Mouse (Mus musculus): Measurements from ENCODE around the gene Atmin. TPM values are rescaled to one million over a fixed set of nuclear protein-coding genes. Genes with fewer than 3 reads are reported as not detected.
A peak's percentile ranks its signal among the peaks of the same experiment; 100 is the strongest.

Atmin gene
- polyA plus RNA-seq (2014; fragmentation: Nextera tagmentation; extraction: Ambion mirVana) = 8.9 and 10.5 TPM in 2 replicates

- peak within 1 kb of the TSS; percentile 90 for H3K4me3 ChIP-seq (ENCODE audit: low read depth, low read length)
- ATAC-seq (replicated peaks; ENCODE audit: insufficient number of reproducible peaks, low FRiP score, low TSS enrichment) = peak; percentile 78
- H3K4me1 ChIP-seq (ENCODE audit: control insufficient read depth, insufficient read depth, low read length) = peaks cover 41% of the 10 kb centered on the region
- H3K9me3 ChIP-seq (replicated peaks; ENCODE audit: control insufficient read depth, low read length) = no peaks in the 10 kb centered on the region
- H3K9ac ChIP-seq (ENCODE audit: low read depth, low read length) = peak within 1 kb of the TSS; percentile 84
- peak within 1 kb of the TSS; percentile 98 for H3K4me2 ChIP-seq
- H3K27ac ChIP-seq (ENCODE audit: low read depth, low read length) = 0 out of 2 replicates have a peak within 1 kb of the TSS, but pooled peaks have one; percentile 29
- WGBS (ENCODE audit: insufficient replicate concordance) = under 1% methylated on average over 45 of the region's 46 CpGs
- H3K27me3 ChIP-seq (ENCODE audit: control insufficient read depth, insufficient read depth, low read length) = no peaks in the 10 kb centered on the region
- H3K36me3 ChIP-seq (ENCODE audit: control insufficient read depth, insufficient read depth, low read length) = 0 out of 2 replicates have a peak, but pooled peaks cover 2% of the 10 kb centered on the region
Measured at GRCm38 (mm10) chr8:116943161-116943554, at the start of gene Atmin. Gene Atmin, plus strand, starts transcription at chr8:116943393.

GRCm38 (mm10) chr8:116893938-116894337 lies 49.3 kb upstream of the Atmin start:
- Histone ChIP-seq H3K36me3 (ENCODE audit: control insufficient read depth, insufficient read depth, low read length) (peaks cover 4% of the 10 kb centered on the region), H3K4me1 (ENCODE audit: control insufficient read depth, insufficient read depth, low read length) (no peaks in the 10 kb centered on the region), H3K9me3 (replicated peaks; ENCODE audit: control insufficient read depth, low read length) (peaks cover 3% of the 10 kb centered on the region), H3K4me2 (no peak overlapping the region), H3K27me3 (ENCODE audit: control insufficient read depth, insufficient read depth, low read length) (no peaks in the 10 kb centered on the region), H3K4me3 (ENCODE audit: low read depth, low read length) (no peak overlapping the region), H3K9ac (ENCODE audit: low read depth, low read length) (no peak overlapping the region), H3K27ac (ENCODE audit: low read depth, low read length) (no peak overlapping the region)
- WGBS (ENCODE audit: insufficient replicate concordance) = 90% methylated on average over 11 of the region's 11 CpGs
- no peak for ATAC-seq (replicated peaks; ENCODE audit: insufficient number of reproducible peaks, low FRiP score, low TSS enrichment)

- ATAC-seq (replicated peaks; ENCODE audit: insufficient number of reproducible peaks, low FRiP score, low TSS enrichment) = no peak
- WGBS (ENCODE audit: insufficient replicate concordance) = 88% methylated on average over 6 of the region's 6 CpGs
- Histone ChIP-seq H3K9ac (ENCODE audit: low read depth, low read length) (no peak overlapping the region), H3K4me3 (ENCODE audit: low read depth, low read length) (no peak overlapping the region), H3K27me3 (ENCODE audit: control insufficient read depth, insufficient read depth, low read length) (no peaks in the 10 kb centered on the region), H3K36me3 (ENCODE audit: control insufficient read depth, insufficient read depth, low read length) (peaks cover 4% of the 10 kb centered on the region), H3K9me3 (replicated peaks; ENCODE audit: control insufficient read depth, low read length) (peaks cover 3% of the 10 kb centered on the region), H3K4me2 (no peak overlapping the region), H3K27ac (ENCODE audit: low read depth, low read length) (no peak overlapping the region), H3K4me1 (ENCODE audit: control insufficient read depth, insufficient read depth, low read length) (no peaks in the 10 kb centered on the region)
Measured at GRCm38 (mm10) chr8:116895521-116895920, 47.7 kb upstream of the Atmin start.

- Histone ChIP-seq H3K4me3 (ENCODE audit: low read depth, low read length) (no peak overlapping the region), H3K27ac (ENCODE audit: low read depth, low read length) (no peak overlapping the region), H3K36me3 (ENCODE audit: control insufficient read depth, insufficient read depth, low read length) (0 out of 2 replicates have a peak, but pooled peaks cover 3% of the 10 kb centered on the region), H3K9me3 (replicated peaks; ENCODE audit: control insufficient read depth, low read length) (no peaks in the 10 kb centered on the region; the same call in 1 of the 2 replicates), H3K4me2 (no peak overlapping the region), H3K9ac (ENCODE audit: low read depth, low read length) (no peak overlapping the region), H3K27me3 (ENCODE audit: control insufficient read depth, insufficient read depth, low read length) (no peaks in the 10 kb centered on the region), H3K4me1 (ENCODE audit: control insufficient read depth, insufficient read depth, low read length) (no peaks in the 10 kb centered on the region)
- no peak for ATAC-seq (replicated peaks; ENCODE audit: insufficient number of reproducible peaks, low FRiP score, low TSS enrichment)
- WGBS (ENCODE audit: insufficient replicate concordance) = 83% methylated on average over 4 of the region's 4 CpGs
Measured at GRCm38 (mm10) chr8:116904736-116905135, 38.5 kb upstream of the Atmin start.

- Histone ChIP-seq H3K9me3 (replicated peaks; ENCODE audit: control insufficient read depth, low read length) (no peaks in the 10 kb centered on the region; the same call in 1 of the 2 replicates), H3K4me2 (no peak overlapping the region), H3K4me1 (ENCODE audit: control insufficient read depth, insufficient read depth, low read length) (no peaks in the 10 kb centered on the region), H3K9ac (ENCODE audit: low read depth, low read length) (no peak overlapping the region), H3K36me3 (ENCODE audit: control insufficient read depth, insufficient read depth, low read length) (0 out of 2 replicates have a peak, but pooled peaks cover 7% of the 10 kb centered on the region), H3K27ac (ENCODE audit: low read depth, low read length) (no peak overlapping the region), H3K27me3 (ENCODE audit: control insufficient read depth, insufficient read depth, low read length) (no peaks in the 10 kb centered on the region), H3K4me3 (ENCODE audit: low read depth, low read length) (no peak overlapping the region)
- ATAC-seq (replicated peaks; ENCODE audit: insufficient number of reproducible peaks, low FRiP score, low TSS enrichment) = no peak
- WGBS (ENCODE audit: insufficient replicate concordance) = 90% methylated on average over 4 of the region's 4 CpGs
Measured at GRCm38 (mm10) chr8:116905252-116905651, 37.9 kb upstream of the Atmin start.

- Histone ChIP-seq H3K9ac (ENCODE audit: low read depth, low read length) (no peak overlapping the region), H3K27ac (ENCODE audit: low read depth, low read length) (no peak overlapping the region), H3K4me3 (ENCODE audit: low read depth, low read length) (no peak overlapping the region), H3K4me1 (ENCODE audit: control insufficient read depth, insufficient read depth, low read length) (no peaks in the 10 kb centered on the region), H3K27me3 (ENCODE audit: control insufficient read depth, insufficient read depth, low read length) (no peaks in the 10 kb centered on the region), H3K36me3 (ENCODE audit: control insufficient read depth, insufficient read depth, low read length) (0 out of 2 replicates have a peak, but pooled peaks cover 7% of the 10 kb centered on the region), H3K9me3 (replicated peaks; ENCODE audit: control insufficient read depth, low read length) (no peaks in the 10 kb centered on the region; the same call in 1 of the 2 replicates), H3K4me2 (no peak overlapping the region)
- WGBS (ENCODE audit: insufficient replicate concordance) = 96% methylated on average over 4 of the region's 4 CpGs
- no peak for ATAC-seq (replicated peaks; ENCODE audit: insufficient number of reproducible peaks, low FRiP score, low TSS enrichment)
Measured at GRCm38 (mm10) chr8:116905836-116906235, 37.4 kb upstream of the Atmin start.

GRCm38 (mm10) chr8:116921005-116921336 lies 22.2 kb upstream of the Atmin start:
- Histone ChIP-seq H3K27ac (ENCODE audit: low read depth, low read length) (peak overlapping the region; percentile 84), H3K4me3 (ENCODE audit: low read depth, low read length) (peak overlapping the region; percentile 77), H3K9ac (ENCODE audit: low read depth, low read length) (peak overlapping the region; percentile 76), H3K4me1 (ENCODE audit: control insufficient read depth, insufficient read depth, low read length) (no peaks in the 10 kb centered on the region; the same call in 1 of the 2 replicates), H3K9me3 (replicated peaks; ENCODE audit: control insufficient read depth, low read length) (no peaks in the 10 kb centered on the region), H3K36me3 (ENCODE audit: control insufficient read depth, insufficient read depth, low read length) (no peaks in the 10 kb centered on the region; the same call in none of the 2 replicates), H3K27me3 (ENCODE audit: control insufficient read depth, insufficient read depth, low read length) (no peaks in the 10 kb centered on the region), H3K4me2 (peak overlapping the region; percentile 65)
- ATAC-seq (replicated peaks; ENCODE audit: insufficient number of reproducible peaks, low FRiP score, low TSS enrichment) = peak; percentile 60
- 0% methylated on average over 22 of the region's 22 CpGs for WGBS (ENCODE audit: insufficient replicate concordance)

- Histone ChIP-seq H3K27me3 (ENCODE audit: control insufficient read depth, insufficient read depth, low read length) (no peaks in the 10 kb centered on the region), H3K9ac (ENCODE audit: low read depth, low read length) (peak within 1 kb of the TSS; percentile 76), H3K4me1 (ENCODE audit: control insufficient read depth, insufficient read depth, low read length) (no peaks in the 10 kb centered on the region; the same call in 1 of the 2 replicates), H3K27ac (ENCODE audit: low read depth, low read length) (peak within 1 kb of the TSS; percentile 84), H3K36me3 (ENCODE audit: control insufficient read depth, insufficient read depth, low read length) (no peaks in the 10 kb centered on the region; the same call in 1 of the 2 replicates), H3K9me3 (replicated peaks; ENCODE audit: control insufficient read depth, low read length) (no peaks in the 10 kb centered on the region), H3K4me3 (ENCODE audit: low read depth, low read length) (peak within 1 kb of the TSS; percentile 77), H3K4me2 (peak within 1 kb of the TSS; percentile 65)
- under 1% methylated on average over 57 of the region's 57 CpGs for WGBS (ENCODE audit: insufficient replicate concordance)
- ATAC-seq (replicated peaks; ENCODE audit: insufficient number of reproducible peaks, low FRiP score, low TSS enrichment) = peak; percentile 95
Measured at GRCm38 (mm10) chr8:116921337-116922059, 21.7 kb upstream of the Atmin start, which contains the start of the genes Cmc2 and Cenpn. Gene Cmc2, minus strand, starts transcription at chr8:116921455. Gene Cenpn, plus strand, starts transcription at chr8:116921730.

Measured in heart, embryonic 11.5 days (tissue).